Mouse (Mus musculus): ENCODE results near the gene Amph. TPM values are rescaled to one million over a fixed set of nuclear protein-coding genes. Genes with fewer than 3 reads are reported as not detected.

Gene Amph
- polyA plus RNA-seq, 1 experiment: not detected

GRCm38 (mm10) chr13:18972571-18972970 lies 24.6 kb downstream of the Amph start:
- TF ChIP-seq GATA1 (IDR thresholded peaks at IDR 0.05; ENCODE audit: borderline replicate concordance, low read length) (no peak), FLI1 (IDR thresholded peaks at IDR 0.05; ENCODE audit: low read length) (no peak)
- no peaks in the 10 kb centered on the region for H3K27me3 ChIP-seq (replicated peaks)
- no peak overlapping the region for H3K4me3 ChIP-seq (replicated peaks)
- no peaks in the 10 kb centered on the region for H3K9me3 ChIP-seq
- no peaks in the 10 kb centered on the region for H3K36me3 ChIP-seq (replicated peaks; ENCODE audit: low read length)
- H3K4me1 ChIP-seq: no peaks in the 10 kb centered on the region

- Histone ChIP-seq H3K36me3 (replicated peaks; ENCODE audit: low read length) (no peaks in the 10 kb centered on the region), H3K4me3 (replicated peaks) (no peak overlapping the region), H3K27me3 (replicated peaks) (no peaks in the 10 kb centered on the region), H3K9me3 (no peaks in the 10 kb centered on the region), H3K4me1 (no peaks in the 10 kb centered on the region)
- no peak for TF ChIP-seq FLI1 (IDR thresholded peaks at IDR 0.05; ENCODE audit: low read length)
- no peak for TF ChIP-seq GATA1 (IDR thresholded peaks at IDR 0.05; ENCODE audit: borderline replicate concordance, low read length)
These were observed 26.3 kb downstream of the Amph start for GRCm38 (mm10) chr13:18974351-18974750.

- Histone ChIP-seq H3K36me3 (replicated peaks; ENCODE audit: low read length) (no peaks in the 10 kb centered on the region), H3K9me3 (no peaks in the 10 kb centered on the region), H3K27me3 (replicated peaks) (no peaks in the 10 kb centered on the region), H3K4me3 (replicated peaks) (no peak overlapping the region), H3K4me1 (no peaks in the 10 kb centered on the region)
- TF ChIP-seq FLI1 (IDR thresholded peaks at IDR 0.05; ENCODE audit: low read length) (no peak), GATA1 (IDR thresholded peaks at IDR 0.05; ENCODE audit: borderline replicate concordance, low read length) (no peak)
These were observed 39.3 kb downstream of the Amph start for GRCm38 (mm10) chr13:18987266-18987665.

GRCm38 (mm10) chr13:18988323-18988722 lies 40.3 kb downstream of the Amph start:
- no peak overlapping the region for H3K4me3 ChIP-seq (replicated peaks)
- no peaks in the 10 kb centered on the region for H3K27me3 ChIP-seq (replicated peaks)
- H3K9me3 ChIP-seq: no peaks in the 10 kb centered on the region
- H3K36me3 ChIP-seq (replicated peaks; ENCODE audit: low read length): no peaks in the 10 kb centered on the region
- H3K4me1 ChIP-seq: no peaks in the 10 kb centered on the region
- TF ChIP-seq FLI1 (IDR thresholded peaks at IDR 0.05; ENCODE audit: low read length) (no peak), GATA1 (IDR thresholded peaks at IDR 0.05; ENCODE audit: borderline replicate concordance, low read length) (no peak)

GRCm38 (mm10) chr13:18989185-18989714 lies 41.2 kb downstream of the Amph start:
- Histone ChIP-seq H3K9me3 (no peaks in the 10 kb centered on the region), H3K36me3 (replicated peaks; ENCODE audit: low read length) (no peaks in the 10 kb centered on the region), H3K27me3 (replicated peaks) (no peaks in the 10 kb centered on the region), H3K4me3 (replicated peaks) (no peak overlapping the region), H3K4me1 (no peaks in the 10 kb centered on the region)
- TF ChIP-seq GATA1 (IDR thresholded peaks at IDR 0.05; ENCODE audit: borderline replicate concordance, low read length) (no peak), FLI1 (IDR thresholded peaks at IDR 0.05; ENCODE audit: low read length) (no peak)

- Histone ChIP-seq H3K27me3 (replicated peaks) (no peaks in the 10 kb centered on the region), H3K9me3 (no peaks in the 10 kb centered on the region), H3K4me3 (replicated peaks) (no peak overlapping the region), H3K36me3 (replicated peaks; ENCODE audit: low read length) (no peaks in the 10 kb centered on the region), H3K4me1 (no peaks in the 10 kb centered on the region)
- TF ChIP-seq FLI1 (IDR thresholded peaks at IDR 0.05; ENCODE audit: low read length): no peak
- no peak for TF ChIP-seq GATA1 (IDR thresholded peaks at IDR 0.05; ENCODE audit: borderline replicate concordance, low read length)
These were observed 54.5 kb downstream of the Amph start for GRCm38 (mm10) chr13:19002502-19002901.

GRCm38 (mm10) chr13:19004406-19004805 lies 56.4 kb downstream of the Amph start:
- Histone ChIP-seq H3K36me3 (replicated peaks; ENCODE audit: low read length) (no peaks in the 10 kb centered on the region), H3K4me1 (no peaks in the 10 kb centered on the region), H3K4me3 (replicated peaks) (no peak overlapping the region), H3K9me3 (no peaks in the 10 kb centered on the region), H3K27me3 (replicated peaks) (no peaks in the 10 kb centered on the region)
- TF ChIP-seq GATA1 (IDR thresholded peaks at IDR 0.05; ENCODE audit: borderline replicate concordance, low read length): no peak
- TF ChIP-seq FLI1 (IDR thresholded peaks at IDR 0.05; ENCODE audit: low read length): no peak

DNA sequence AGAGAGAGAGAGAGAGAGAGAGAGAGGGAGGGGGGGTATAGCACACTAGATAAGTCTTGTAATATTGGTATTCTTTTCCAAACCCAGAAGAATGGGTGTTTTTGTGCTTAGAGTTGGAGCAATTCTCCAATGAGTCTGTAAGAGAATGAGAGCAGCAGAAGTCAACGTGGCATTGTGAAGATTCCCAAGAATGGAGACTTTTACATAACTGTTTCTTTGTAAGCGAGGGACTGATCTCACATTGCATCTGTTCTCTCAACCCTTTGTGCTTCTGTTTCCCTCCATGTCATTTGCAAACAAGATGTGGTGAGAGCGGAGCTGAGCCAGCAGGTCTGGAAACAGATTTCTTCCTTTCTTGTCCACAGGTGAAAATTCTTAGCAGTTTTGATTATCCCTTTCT lies 60.4 kb downstream of the Amph start:
- no peak for TF ChIP-seq GATA1 (IDR thresholded peaks at IDR 0.05; ENCODE audit: borderline replicate concordance, low read length)
- no peak for TF ChIP-seq FLI1 (IDR thresholded peaks at IDR 0.05; ENCODE audit: low read length)
- no peak overlapping the region for H3K4me3 ChIP-seq (replicated peaks)
- H3K36me3 ChIP-seq (replicated peaks; ENCODE audit: low read length): no peaks in the 10 kb centered on the region
- H3K4me1 ChIP-seq: no peaks in the 10 kb centered on the region
- no peaks in the 10 kb centered on the region for H3K9me3 ChIP-seq
- H3K27me3 ChIP-seq (replicated peaks): no peaks in the 10 kb centered on the region

GRCm38 (mm10) chr13:19014825-19015375 lies 66.9 kb downstream of the Amph start:
- no peaks in the 10 kb centered on the region for H3K36me3 ChIP-seq (replicated peaks; ENCODE audit: low read length)

DNA sequence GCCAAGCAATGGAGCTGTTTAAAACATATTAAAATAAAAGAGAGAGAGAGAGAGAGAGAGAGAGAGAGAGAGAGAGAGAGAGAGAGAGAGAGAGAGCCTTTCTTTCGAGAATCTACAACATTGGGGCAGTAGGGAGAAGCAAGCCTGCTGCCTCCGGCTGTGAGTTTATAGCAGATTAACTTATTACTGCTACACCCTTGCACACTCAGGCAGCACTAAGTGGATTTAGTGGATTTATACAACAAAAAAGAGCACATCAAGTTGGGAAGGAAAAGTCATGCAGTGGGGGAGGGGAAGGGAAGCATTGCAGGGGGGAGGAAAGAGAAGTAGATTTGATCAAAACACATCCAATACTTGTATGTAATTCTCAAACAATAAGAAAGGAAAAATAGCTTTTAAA lies 73.5 kb downstream of the Amph start:
- Histone ChIP-seq H3K4me1 (no peaks in the 10 kb centered on the region), H3K4me3 (replicated peaks) (no peak overlapping the region), H3K36me3 (replicated peaks; ENCODE audit: low read length) (no peaks in the 10 kb centered on the region), H3K27me3 (replicated peaks) (no peaks in the 10 kb centered on the region), H3K9me3 (no peaks in the 10 kb centered on the region)
- no peak for TF ChIP-seq FLI1 (IDR thresholded peaks at IDR 0.05; ENCODE audit: low read length)
- no peak for TF ChIP-seq GATA1 (IDR thresholded peaks at IDR 0.05; ENCODE audit: borderline replicate concordance, low read length)

More at GRCm38 (mm10) chr13:19014825-19015375, 66.9 kb downstream of the Amph start:
- no peak overlapping the region for H3K4me3 ChIP-seq (replicated peaks)
- no peaks in the 10 kb centered on the region for H3K27me3 ChIP-seq (replicated peaks)
- H3K4me1 ChIP-seq: no peaks in the 10 kb centered on the region
- TF ChIP-seq GATA1 (IDR thresholded peaks at IDR 0.05; ENCODE audit: borderline replicate concordance, low read length) (no peak), FLI1 (IDR thresholded peaks at IDR 0.05; ENCODE audit: low read length) (no peak)
- H3K9me3 ChIP-seq: no peaks in the 10 kb centered on the region
